Mouse (Mus musculus) midbrain, embryonic 15.5 days (tissue): Measurements from ENCODE around the gene Ikzf3. TPM values are rescaled to one million over a fixed set of nuclear protein-coding genes. Genes with fewer than 3 reads are reported as not detected.

Experiments
- ATAC-seq: fragments of 200-750 bp; cut with Nextera tagmentation; replicated peaks from 2 replicates; pipeline ENCODE4 v1.8.0; 2017; ENCODE audit warnings: moderate TSS enrichment
- H3K27ac ChIP-seq: fragments of 300-500 bp; sonication (generic); 2 replicates; pipeline ENCODE4 v1.5.1; 2015; ENCODE audit warnings: mild to moderate bottlenecking, inconsistent platforms
- H3K27me3 ChIP-seq: fragments of 300-500 bp; sonication (generic); replicated peaks from 2 replicates; pipeline ENCODE4 v1.6.1; 2015; ENCODE audit warnings: inconsistent platforms
- H3K36me3 ChIP-seq: fragments of 300-500 bp; sonication (generic); replicated peaks from 2 replicates; pipeline ENCODE4 v1.6.1; 2015; ENCODE audit warnings: inconsistent platforms
- H3K4me1 ChIP-seq: fragments of 300-500 bp; sonication (generic); 2 replicates; pipeline ENCODE4 v1.6.1; 2015; ENCODE audit warnings: inconsistent platforms
- H3K4me2 ChIP-seq: fragments of 300-500 bp; sonication (generic); 2 replicates; pipeline ENCODE4 v1.6.1; 2015; ENCODE audit warnings: inconsistent platforms, mild to moderate bottlenecking, moderate library complexity
- H3K4me3 ChIP-seq: fragments of 300-500 bp; sonication (generic); 2 replicates; pipeline ENCODE4 v1.5.1; 2015; ENCODE audit warnings: mild to moderate bottlenecking, inconsistent platforms
- H3K9ac ChIP-seq: fragments of 300-500 bp; sonication (generic); 2 replicates; pipeline ENCODE4 v1.6.1; 2015; ENCODE audit warnings: mild to moderate bottlenecking, inconsistent platforms
- H3K9me3 ChIP-seq: fragments of 300-500 bp; sonication (generic); 2 replicates; pipeline ENCODE4 v1.6.1; 2016; ENCODE audit warnings: inconsistent platforms
- WGBS: fragments of 180-500 bp; shearing (Covaris S2); methylation state at CpG from one replicate; pipeline ENCODE4 v1.1.7; 2015; ENCODE audit warnings: mixed read lengths; 5-methylcytosine and 5-hydroxymethylcytosine counted together
- polyA plus RNA-seq: library from polyadenylated mRNA; unstranded; fragments of >200 nt; fragmentation: Nextera tagmentation; extraction: Ambion mirVana; gene quantifications from 2 replicates; pipeline ENCODE4 v1.2.1, GENCODE M21; 2015

Ikzf3 gene
- polyA plus RNA-seq, 1 experiment from 2014 or later: 0.04 TPM

DNA sequence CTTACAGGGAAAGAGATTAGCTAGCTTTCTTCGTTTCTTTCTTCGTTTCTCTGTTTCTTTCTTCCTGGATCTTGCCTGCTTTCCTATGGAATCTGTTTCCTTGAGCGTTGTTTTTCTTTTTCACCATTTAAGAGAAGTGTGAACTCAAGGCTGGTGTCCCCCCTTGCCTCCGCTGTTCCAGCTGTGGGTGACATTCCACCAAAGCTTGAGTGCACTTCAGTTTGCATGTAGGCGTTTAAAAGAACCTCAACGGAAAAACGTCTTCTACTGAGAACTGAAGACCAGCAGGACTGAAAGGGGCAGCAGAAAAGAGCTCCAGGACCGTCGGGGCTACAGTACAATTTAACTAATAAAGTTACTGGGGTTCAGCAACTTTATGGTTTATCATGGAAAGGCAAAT, 52.4 kb downstream of the Ikzf3 start:
- Histone ChIP-seq H3K9me3 (no peaks in the 10 kb centered on the region), H3K4me2 (no peak overlapping the region), H3K9ac (no peak overlapping the region), H3K4me1 (0 out of 2 replicates have a peak, but pooled peaks cover 6% of the 10 kb centered on the region), H3K36me3 (no peaks in the 10 kb centered on the region), H3K27me3 (no peaks in the 10 kb centered on the region), H3K4me3 (no peak overlapping the region), H3K27ac (no peak overlapping the region)
- ATAC-seq: no peak
- WGBS: 62% methylated on average over 9 of the region's 9 CpGs

DNA sequence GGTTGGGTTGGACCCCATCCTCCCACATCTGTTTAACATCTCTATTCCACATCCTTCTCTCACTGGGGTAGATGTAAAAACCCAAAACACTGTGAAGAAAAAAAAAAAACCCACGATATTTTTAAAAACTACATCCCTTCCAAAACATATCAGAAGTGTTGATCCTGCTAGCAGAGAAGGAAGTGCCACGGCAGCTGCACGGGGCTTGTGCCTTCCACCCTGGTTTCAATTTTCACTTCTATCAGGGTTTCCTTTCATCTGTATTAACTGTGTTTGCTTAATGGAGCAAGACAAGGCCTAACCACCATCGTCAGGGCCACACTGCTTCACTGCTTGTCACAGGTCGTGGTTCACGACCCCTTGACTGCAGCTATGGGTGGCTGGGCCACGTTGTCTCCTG, 52.9 kb downstream of the Ikzf3 start:
- Histone ChIP-seq H3K4me1 (0 out of 2 replicates have a peak, but pooled peaks cover 6% of the 10 kb centered on the region), H3K9me3 (no peaks in the 10 kb centered on the region), H3K27ac (no peak overlapping the region), H3K27me3 (no peaks in the 10 kb centered on the region), H3K36me3 (no peaks in the 10 kb centered on the region), H3K4me2 (no peak overlapping the region), H3K4me3 (no peak overlapping the region), H3K9ac (no peak overlapping the region)
- no peak for ATAC-seq
- WGBS: 16% methylated on average over 7 of the region's 7 CpGs

DNA sequence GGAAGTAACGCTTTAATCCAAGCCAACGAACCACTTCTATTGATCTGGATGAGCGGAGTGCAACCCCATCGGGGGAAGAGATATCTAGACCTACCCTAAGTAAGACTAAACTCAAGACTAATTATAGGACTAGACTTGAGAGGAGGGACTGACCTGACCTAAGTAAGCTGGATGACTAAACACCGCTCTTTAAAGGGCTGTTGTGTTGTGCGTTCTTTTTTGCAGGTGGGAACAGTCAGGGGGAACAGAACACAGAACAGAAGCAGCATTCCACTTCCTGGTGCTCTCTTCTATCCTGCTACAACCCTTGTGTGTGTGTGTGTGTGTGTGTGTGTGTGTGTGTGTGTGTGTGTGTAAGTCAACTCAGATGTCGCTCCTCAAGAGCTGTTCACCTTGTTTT, 54.3 kb downstream of the Ikzf3 start:
- H3K4me3 ChIP-seq: no peak overlapping the region
- H3K9me3 ChIP-seq: no peaks in the 10 kb centered on the region
- no peaks in the 10 kb centered on the region for H3K36me3 ChIP-seq
- no peak overlapping the region for H3K27ac ChIP-seq
- no peak overlapping the region for H3K4me2 ChIP-seq
- no peaks in the 10 kb centered on the region for H3K4me1 ChIP-seq
- ATAC-seq: no peak
- H3K27me3 ChIP-seq: no peaks in the 10 kb centered on the region
- no peak overlapping the region for H3K9ac ChIP-seq
- WGBS: 80% methylated on average over 7 of the region's 7 CpGs

DNA sequence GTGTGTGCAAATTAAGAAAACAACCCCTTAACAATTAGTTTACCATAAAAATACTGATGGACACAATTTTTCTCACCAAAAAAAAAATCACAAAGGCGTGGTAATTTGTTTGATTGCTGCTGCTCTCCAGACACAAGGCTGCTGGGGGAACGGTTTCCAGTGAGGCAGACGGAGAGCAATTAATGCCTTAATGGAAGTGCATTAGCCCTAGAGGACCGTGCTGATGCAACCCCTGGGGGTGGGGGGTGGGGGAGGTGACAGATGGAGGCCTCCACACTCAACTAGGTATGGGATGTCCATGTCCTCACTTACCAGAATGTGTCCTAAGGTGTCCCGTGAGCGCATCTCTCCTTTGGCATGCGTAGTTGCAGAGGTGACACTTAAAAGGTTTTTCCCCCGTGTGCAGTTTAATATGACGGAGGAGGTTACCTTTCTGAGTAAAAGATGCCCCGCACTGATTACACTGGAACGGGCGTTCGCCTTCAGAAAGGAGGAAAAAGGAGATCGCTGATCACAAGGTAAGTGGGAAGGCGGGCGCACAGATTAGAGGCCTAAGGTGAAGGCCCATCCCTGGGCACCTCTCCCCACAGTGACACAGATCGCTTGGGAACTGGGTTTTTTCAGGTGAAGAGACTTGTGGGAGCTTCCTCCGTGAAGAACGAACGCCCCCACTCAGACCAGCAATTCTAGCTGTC, 57.1 kb downstream of the Ikzf3 start:
- Histone ChIP-seq H3K9ac (no peak overlapping the region), H3K4me1 (no peaks in the 10 kb centered on the region), H3K9me3 (no peaks in the 10 kb centered on the region), H3K4me2 (no peak overlapping the region), H3K27me3 (no peaks in the 10 kb centered on the region), H3K36me3 (no peaks in the 10 kb centered on the region), H3K4me3 (no peak overlapping the region), H3K27ac (no peak overlapping the region)
- 76% methylated on average over 20 of the region's 20 CpGs for WGBS
- ATAC-seq: no peak

DNA sequence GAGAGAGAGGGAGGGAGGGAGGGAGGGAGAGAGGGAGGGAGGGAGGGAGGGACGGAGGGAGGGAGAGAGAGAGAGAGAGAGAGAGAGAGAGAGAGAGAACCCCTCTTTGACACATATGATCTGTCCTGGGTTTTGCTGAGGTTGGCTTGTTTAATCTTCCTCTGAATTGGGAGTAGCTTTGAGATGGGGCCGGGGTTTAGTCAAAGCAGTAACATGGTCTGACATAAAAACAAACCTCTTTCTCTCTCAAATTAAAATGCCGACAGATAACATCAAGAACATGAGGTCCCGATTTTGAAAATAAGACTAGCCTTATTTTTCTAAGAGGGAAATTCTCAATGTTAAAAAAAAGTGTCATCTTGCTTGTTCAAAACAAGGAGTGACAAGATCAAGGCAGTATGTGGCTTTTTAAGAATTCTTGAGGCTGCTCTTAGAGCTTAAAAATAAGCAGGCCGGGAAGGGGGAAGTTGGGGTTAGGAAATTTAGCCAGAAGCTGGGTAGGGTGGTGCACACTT, 58.2 kb downstream of the Ikzf3 start:
- Histone ChIP-seq H3K27me3 (no peaks in the 10 kb centered on the region), H3K27ac (no peak overlapping the region), H3K4me3 (no peak overlapping the region), H3K9ac (no peak overlapping the region), H3K4me2 (no peak overlapping the region), H3K9me3 (no peaks in the 10 kb centered on the region), H3K4me1 (no peaks in the 10 kb centered on the region), H3K36me3 (no peaks in the 10 kb centered on the region)
- no peak for ATAC-seq
- 86% methylated on average over 4 of the region's 5 CpGs for WGBS

DNA sequence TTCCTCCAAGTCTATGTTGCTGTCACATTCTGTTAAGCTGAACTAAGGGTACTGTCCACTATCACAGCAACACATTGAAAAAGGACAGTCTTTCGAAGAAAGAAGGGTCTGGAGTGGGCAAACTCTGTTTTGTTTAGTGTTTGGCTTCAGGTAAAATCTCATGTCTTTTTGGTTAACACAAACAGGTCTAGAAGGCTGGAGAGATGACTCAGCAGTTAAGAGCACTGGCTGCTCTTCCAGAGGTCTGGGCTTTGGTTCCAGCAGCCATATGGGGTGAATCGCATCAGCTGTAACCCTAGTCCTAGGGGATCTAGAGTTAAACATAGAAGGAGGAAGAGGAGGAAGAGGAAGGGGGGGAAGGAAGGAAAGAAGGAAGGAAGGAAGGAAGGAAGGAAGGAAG, 60.1 kb downstream of the Ikzf3 start:
- ATAC-seq: no peak
- Histone ChIP-seq H3K27me3 (no peaks in the 10 kb centered on the region), H3K4me3 (no peak overlapping the region), H3K36me3 (no peaks in the 10 kb centered on the region), H3K27ac (no peak overlapping the region), H3K4me2 (no peak overlapping the region), H3K9me3 (no peaks in the 10 kb centered on the region), H3K9ac (no peak overlapping the region), H3K4me1 (no peaks in the 10 kb centered on the region)
- WGBS: 93% methylated on average over 2 of the region's 2 CpGs

DNA sequence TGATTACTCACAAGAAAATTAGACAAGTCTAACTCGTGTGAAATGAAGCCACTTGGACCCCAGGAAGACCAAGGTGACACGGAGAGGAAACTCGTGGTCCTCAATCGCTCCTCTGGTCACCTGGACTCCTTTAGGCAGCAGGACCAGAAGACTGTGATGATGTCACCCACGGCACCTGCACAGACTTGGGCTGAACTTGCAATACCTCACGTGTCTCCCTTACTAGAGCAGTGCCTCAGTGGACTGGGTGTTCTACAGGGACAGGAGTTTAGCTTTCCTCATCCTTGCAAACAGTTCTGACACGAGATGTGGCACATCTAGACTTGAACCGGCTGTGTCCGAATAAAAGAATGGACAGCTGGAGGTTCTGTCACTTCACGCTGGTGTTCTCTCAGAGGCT, 63.8 kb downstream of the Ikzf3 start:
- Histone ChIP-seq H3K4me1 (no peaks in the 10 kb centered on the region), H3K27ac (no peak overlapping the region), H3K4me2 (no peak overlapping the region), H3K36me3 (no peaks in the 10 kb centered on the region), H3K27me3 (no peaks in the 10 kb centered on the region), H3K9me3 (no peaks in the 10 kb centered on the region), H3K9ac (no peak overlapping the region), H3K4me3 (no peak overlapping the region)
- 82% methylated on average over 10 of the region's 10 CpGs for WGBS
- ATAC-seq: no peak

DNA sequence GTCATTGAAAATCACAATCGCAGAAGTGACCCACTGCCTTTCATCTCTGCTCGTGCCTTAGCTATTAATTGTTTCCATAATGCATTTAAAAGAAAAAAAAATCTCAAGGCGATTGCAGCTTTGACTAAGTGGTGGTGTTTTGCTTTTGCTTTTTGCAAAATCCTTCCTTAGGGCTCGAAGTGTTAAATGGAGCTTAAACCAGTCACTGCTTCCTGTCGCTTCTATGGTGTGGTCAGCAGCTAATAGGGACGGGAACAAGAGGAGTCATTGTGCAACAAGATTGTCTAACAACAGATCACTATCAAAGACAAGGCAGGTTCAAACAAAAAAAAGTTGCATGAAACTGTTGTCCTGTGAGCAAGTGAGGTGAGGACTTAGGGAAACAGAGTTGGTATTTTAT, 64.6 kb downstream of the Ikzf3 start:
- no peak overlapping the region for H3K4me3 ChIP-seq
- no peaks in the 10 kb centered on the region for H3K36me3 ChIP-seq
- no peak overlapping the region for H3K4me2 ChIP-seq
- H3K27ac ChIP-seq: no peak overlapping the region
- 72% methylated on average over 6 of the region's 6 CpGs for WGBS
- no peaks in the 10 kb centered on the region for H3K4me1 ChIP-seq
- no peaks in the 10 kb centered on the region for H3K27me3 ChIP-seq
- no peak for ATAC-seq
- H3K9ac ChIP-seq: no peak overlapping the region
- H3K9me3 ChIP-seq: no peaks in the 10 kb centered on the region

DNA sequence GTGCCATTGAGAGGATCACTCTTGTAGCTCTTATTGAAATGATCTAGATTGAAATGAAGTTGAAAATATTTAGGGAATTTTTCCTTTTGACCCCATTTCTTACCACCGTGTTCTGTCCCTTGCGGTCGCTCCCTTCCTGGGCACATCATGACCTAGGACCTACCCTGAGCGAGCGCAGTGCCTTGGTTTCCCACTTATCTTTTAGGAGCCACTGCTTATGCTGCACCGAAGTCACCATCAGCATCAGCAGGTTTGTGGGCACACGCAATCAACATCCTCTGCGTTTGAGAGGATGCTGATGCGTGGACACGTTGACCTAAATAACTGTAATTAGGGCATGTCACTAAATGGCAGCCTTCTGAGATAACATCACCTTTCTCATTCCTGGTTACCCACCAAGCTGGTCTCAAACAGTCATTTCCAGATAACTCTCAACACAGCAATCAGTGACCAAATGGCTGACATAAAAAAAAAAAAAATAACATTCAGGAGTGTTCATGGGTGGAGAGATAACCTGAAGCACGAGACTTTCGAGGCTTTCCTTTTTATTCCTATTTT, 65.8 kb downstream of the Ikzf3 start:
- no peak overlapping the region for H3K4me2 ChIP-seq
- no peaks in the 10 kb centered on the region for H3K4me1 ChIP-seq
- no peak for ATAC-seq
- H3K27me3 ChIP-seq: no peaks in the 10 kb centered on the region
- H3K9ac ChIP-seq: no peak overlapping the region
- no peak overlapping the region for H3K27ac ChIP-seq
- H3K4me3 ChIP-seq: no peak overlapping the region
- WGBS: 89% methylated on average over 12 of the region's 12 CpGs
- H3K36me3 ChIP-seq: no peaks in the 10 kb centered on the region
- no peaks in the 10 kb centered on the region for H3K9me3 ChIP-seq

DNA sequence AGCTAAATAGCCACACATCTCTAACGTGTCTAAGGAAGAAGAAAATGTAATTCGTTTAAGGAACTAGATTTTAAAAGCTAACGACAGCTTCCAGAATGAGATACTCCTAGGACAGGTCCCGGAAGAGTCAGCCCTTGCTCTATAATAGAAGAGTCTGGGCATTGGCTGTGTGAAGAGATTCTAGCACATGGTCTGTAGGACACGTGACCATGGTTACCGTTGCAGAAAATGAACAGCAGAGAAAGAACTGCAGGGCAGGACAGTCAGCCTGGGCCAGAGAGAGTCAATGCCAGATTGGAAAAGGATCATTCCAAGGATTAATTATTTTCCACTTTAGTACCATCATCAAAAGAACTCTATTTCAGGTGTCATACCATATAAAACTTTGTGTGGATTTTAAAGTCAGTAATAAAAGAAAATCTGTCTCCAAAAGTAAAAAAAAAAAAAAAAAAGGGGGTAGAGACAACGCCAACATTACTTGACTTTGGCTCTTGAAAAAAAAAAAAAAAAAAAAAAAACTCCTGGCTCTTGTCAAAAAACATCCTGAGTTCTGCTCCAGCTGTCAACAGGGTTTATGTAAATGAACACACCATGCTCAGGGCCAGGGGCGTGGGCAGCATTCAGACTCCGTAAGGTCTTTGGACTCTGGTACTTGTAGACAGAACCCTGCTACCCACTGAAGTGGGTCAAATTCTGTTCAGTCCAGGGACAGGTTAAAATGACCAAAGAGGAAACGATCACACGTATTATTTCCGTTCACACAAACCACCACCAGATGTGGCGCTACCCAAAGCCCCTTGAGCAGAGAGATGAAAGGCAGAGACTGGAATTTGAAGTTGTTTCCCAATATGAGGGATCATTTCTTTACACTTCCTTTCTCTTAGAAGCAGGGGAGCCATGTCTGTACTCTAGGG, 66.5 kb downstream of the Ikzf3 start:
- no peaks in the 10 kb centered on the region for H3K9me3 ChIP-seq
- no peak overlapping the region for H3K4me2 ChIP-seq
- no peaks in the 10 kb centered on the region for H3K36me3 ChIP-seq
- H3K27ac ChIP-seq: no peak overlapping the region
- no peaks in the 10 kb centered on the region for H3K27me3 ChIP-seq
- ATAC-seq: no peak
- no peak overlapping the region for H3K9ac ChIP-seq
- WGBS: 76% methylated on average over 13 of the region's 13 CpGs
- no peaks in the 10 kb centered on the region for H3K4me1 ChIP-seq
- H3K4me3 ChIP-seq: no peak overlapping the region

DNA sequence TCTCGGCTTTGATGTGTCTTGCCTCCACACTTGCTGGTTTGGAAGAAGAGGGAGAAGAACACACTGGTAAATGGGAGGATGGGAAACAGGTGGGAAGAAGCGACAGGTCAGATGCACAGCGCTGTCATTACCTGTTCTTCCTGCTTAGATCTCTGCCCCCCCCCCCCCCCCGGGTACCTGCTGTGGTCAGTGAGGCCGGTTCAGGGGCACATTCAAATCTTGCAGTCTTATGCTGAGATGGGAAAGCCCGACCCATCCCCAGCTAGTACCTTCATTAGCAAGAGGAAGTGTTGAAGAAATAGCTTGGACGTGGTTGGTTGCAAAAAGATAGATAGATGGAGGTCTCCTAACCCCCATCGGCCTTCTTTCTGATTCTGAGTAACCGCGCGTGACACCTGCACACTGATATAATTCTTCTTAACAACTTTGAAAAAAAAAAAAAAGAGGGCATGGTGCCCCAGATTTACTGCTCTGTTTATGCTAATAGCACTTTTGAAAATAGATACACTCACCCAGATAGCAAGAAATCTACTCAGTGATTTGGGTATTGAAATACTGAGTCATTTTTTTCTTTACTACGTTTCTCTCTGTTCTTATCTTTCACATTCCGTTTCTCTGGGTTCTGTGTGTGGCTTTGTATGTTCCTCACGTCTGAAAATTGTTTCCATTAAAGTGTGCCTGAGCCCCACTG, 68.7 kb downstream of the Ikzf3 start:
- Histone ChIP-seq H3K9me3 (no peaks in the 10 kb centered on the region), H3K4me3 (no peak overlapping the region), H3K9ac (no peak overlapping the region), H3K4me1 (peaks cover 4% of the 10 kb centered on the region), H3K36me3 (no peaks in the 10 kb centered on the region), H3K27ac (no peak overlapping the region), H3K27me3 (no peaks in the 10 kb centered on the region), H3K4me2 (no peak overlapping the region)
- 74% methylated on average over 14 of the region's 14 CpGs for WGBS
- no peak for ATAC-seq

DNA sequence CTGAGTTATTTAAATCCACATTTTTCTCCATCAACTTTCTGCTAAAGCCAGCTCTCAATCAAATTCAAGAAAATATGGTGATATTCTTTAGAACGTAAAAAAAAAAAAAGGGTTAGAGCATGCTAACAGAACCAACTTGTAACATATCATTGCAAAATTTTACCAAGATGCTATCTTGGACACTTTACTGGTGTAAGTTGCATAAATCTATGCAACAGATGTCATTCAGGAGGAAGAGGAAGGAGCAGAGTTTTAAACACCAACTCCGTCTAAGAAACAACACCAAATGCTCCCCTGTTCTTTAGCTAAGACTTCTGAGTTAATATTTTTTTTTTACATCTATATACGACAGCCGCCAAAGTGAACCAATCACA, 69.4 kb downstream of the Ikzf3 start:
- ATAC-seq: no peak
- Histone ChIP-seq H3K27me3 (no peaks in the 10 kb centered on the region), H3K36me3 (no peaks in the 10 kb centered on the region), H3K27ac (no peak overlapping the region), H3K4me3 (no peak overlapping the region), H3K9me3 (no peaks in the 10 kb centered on the region), H3K4me2 (no peak overlapping the region), H3K9ac (no peak overlapping the region), H3K4me1 (peaks cover 4% of the 10 kb centered on the region)
- 90% methylated on average over 4 of the region's 4 CpGs for WGBS
